Mouse (Mus musculus) kidney, embryonic 16.5 days (tissue): Measurements from ENCODE around the gene Fbxo31. TPM values are rescaled to one million over a fixed set of nuclear protein-coding genes. Genes with fewer than 3 reads are reported as not detected.
A peak's percentile ranks its signal among the peaks of the same experiment; 100 is the strongest.

Experiments used
- ATAC-seq: fragments of 200-750 bp; cut with Nextera tagmentation; 2 replicates; pipeline ENCODE4 v1.8.0; 2017; ENCODE audit warnings: moderate TSS enrichment; ENCODE audit not compliant: low FRiP score, low TSS enrichment
- H3K27ac ChIP-seq: fragments of 300-500 bp; sonication (generic); 2 replicates; pipeline ENCODE4 v1.5.1; 2014; ENCODE audit warnings: low read length
- H3K27me3 ChIP-seq: fragments of 300-500 bp; sonication (generic); 2 replicates; pipeline ENCODE4 v1.6.1; 2014; ENCODE audit warnings: low read length, control low read depth, mixed read lengths; ENCODE audit not compliant: insufficient read depth
- H3K36me3 ChIP-seq: fragments of 300-500 bp; sonication (generic); 2 replicates; pipeline ENCODE4 v1.6.1; 2014; ENCODE audit warnings: low read length, control low read depth, mixed read lengths; ENCODE audit not compliant: insufficient read depth
- H3K4me1 ChIP-seq: fragments of 300-500 bp; sonication (generic); 2 replicates; pipeline ENCODE4 v1.6.1; 2014; ENCODE audit warnings: low read length, control low read depth, mixed read lengths; ENCODE audit not compliant: insufficient read depth
- H3K4me2 ChIP-seq: fragments of 300-500 bp; sonication (generic); replicated peaks from 2 replicates; pipeline ENCODE4 v1.6.1; 2014; ENCODE audit warnings: low read depth, low read length
- H3K4me3 ChIP-seq: fragments of 300-500 bp; sonication (generic); 2 replicates; pipeline ENCODE4 v1.5.1; 2014; ENCODE audit warnings: mild to moderate bottlenecking, low read length
- H3K9ac ChIP-seq: fragments of 300-500 bp; sonication (generic); replicated peaks from 2 replicates; pipeline ENCODE4 v1.6.1; 2014; ENCODE audit warnings: low read length
- H3K9me3 ChIP-seq: fragments of 300-500 bp; sonication (generic); 2 replicates; pipeline ENCODE4 v1.6.1; 2016; ENCODE audit warnings: low read length, control low read depth
- WGBS: fragments of 180-500 bp; shearing (Covaris S2); extraction: QIAGEN DNeasy Blood & Tissue Kit; methylation state at CpG from one replicate; pipeline ENCODE4 v1.1.7; 2014; 5-methylcytosine and 5-hydroxymethylcytosine counted together
- polyA plus RNA-seq: library from polyadenylated mRNA; unstranded; fragments of >200 nt; fragmentation: Nextera tagmentation; extraction: Ambion mirVana; gene quantifications from 2 replicates; pipeline ENCODE4 v1.2.1, GENCODE M21; 2015

Fbxo31 gene
- polyA plus RNA-seq: 14.7 and 16.2 TPM in 2 replicates

DNA sequence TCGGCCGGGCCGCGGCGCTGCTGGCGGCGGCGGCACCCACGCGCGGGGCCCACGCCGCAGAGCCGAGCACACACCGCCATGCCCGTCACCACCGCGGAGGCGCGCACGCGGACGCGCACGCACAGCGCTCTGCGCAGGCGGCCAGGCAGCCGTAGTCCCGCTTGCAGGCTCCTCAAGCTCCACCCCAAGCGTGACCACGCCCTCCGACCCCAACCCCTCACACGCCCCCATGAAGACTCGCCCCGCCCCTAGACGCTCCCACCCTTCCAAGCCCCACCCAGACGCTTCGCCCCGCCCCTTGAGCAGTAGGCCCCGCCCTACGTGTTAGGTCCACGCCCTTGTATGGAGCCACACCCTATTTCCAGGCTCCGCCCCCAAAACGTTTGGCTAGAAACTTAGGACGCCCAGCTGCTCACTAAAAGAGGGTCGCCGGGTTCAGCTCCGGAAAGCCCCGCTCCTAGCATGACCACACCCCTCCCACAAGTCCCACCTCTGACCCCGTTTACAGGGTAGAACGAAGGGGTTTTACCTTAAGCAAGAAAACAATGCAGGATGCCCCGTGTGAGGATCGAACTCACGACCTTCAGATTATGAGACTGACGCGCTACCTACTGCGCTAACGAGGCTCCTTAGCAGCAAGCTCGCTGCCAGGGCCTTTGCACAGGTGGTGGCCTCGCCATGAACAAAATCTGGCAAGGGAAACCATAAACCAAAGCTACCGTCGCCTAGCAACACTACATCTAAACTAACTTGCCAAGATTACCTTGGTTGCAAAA is at the start of gene Fbxo31:
Fbxo31 (minus strand) TSS at position 131 of the 776 bp plus-strand sequence.
- peak within 1 kb of the TSS; percentile 89 for H3K9ac ChIP-seq
- peak within 1 kb of the TSS; percentile 89 for H3K4me2 ChIP-seq
- H3K27me3 ChIP-seq: no peaks in the 10 kb centered on the region
- peak within 1 kb of the TSS; percentile 44; the same call in 1 of the 2 replicates for H3K27ac ChIP-seq
- peaks cover 19% of the 10 kb centered on the region for H3K4me1 ChIP-seq
- H3K9me3 ChIP-seq: no peaks in the 10 kb centered on the region
- peak within 1 kb of the TSS; percentile 93 for H3K4me3 ChIP-seq
- under 1% methylated on average over 47 of the region's 63 CpGs for WGBS
- ATAC-seq: peak; percentile 93
- H3K36me3 ChIP-seq: no peaks in the 10 kb centered on the region

DNA sequence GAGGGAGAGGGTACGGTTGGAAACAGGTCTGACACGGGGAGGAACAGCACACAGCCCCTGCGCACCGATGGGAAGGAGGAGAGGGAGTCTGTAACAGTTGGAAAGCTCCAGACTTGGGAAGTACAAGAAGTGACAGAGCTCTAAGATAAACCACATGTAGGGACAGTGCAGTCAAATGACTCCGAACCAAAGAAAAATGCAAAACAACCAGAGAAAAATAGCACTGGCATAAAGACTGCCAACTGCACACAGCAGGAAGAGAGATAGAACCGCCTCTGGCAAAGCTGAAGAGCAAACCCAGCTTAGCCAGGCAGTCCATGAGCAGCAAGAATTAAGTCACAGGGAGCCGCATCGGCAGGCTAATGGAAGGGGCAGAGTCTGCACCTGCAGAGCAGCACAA is 44.4 kb upstream of the Fbxo31 start:
- no peak for ATAC-seq
- H3K4me1 ChIP-seq: peaks cover 33% of the 10 kb centered on the region
- whole genome bisulfite sequencing: 90% methylated on average over 8 of the region's 8 CpGs
- no peaks in the 10 kb centered on the region for H3K27me3 ChIP-seq
- H3K4me3 ChIP-seq: no peak overlapping the region
- H3K9ac ChIP-seq: no peak overlapping the region
- peaks cover 13% of the 10 kb centered on the region for H3K36me3 ChIP-seq
- H3K27ac ChIP-seq: no peak overlapping the region
- no peaks in the 10 kb centered on the region for H3K9me3 ChIP-seq
- H3K4me2 ChIP-seq: no peak overlapping the region

- Histone ChIP-seq H3K27ac (no peak overlapping the region), H3K9ac (no peak overlapping the region), H3K27me3 (no peaks in the 10 kb centered on the region), H3K9me3 (no peaks in the 10 kb centered on the region), H3K4me2 (no peak overlapping the region), H3K36me3 (peaks cover 14% of the 10 kb centered on the region; the same call in 1 of the 2 replicates), H3K4me1 (peaks cover 35% of the 10 kb centered on the region), H3K4me3 (no peak overlapping the region)
- 60% methylated on average over 1 of the region's 1 CpGs for WGBS
- no peak for ATAC-seq
These were observed 43.3 kb upstream of the Fbxo31 start for GRCm38 (mm10) chr8:121621879-121622278.

DNA sequence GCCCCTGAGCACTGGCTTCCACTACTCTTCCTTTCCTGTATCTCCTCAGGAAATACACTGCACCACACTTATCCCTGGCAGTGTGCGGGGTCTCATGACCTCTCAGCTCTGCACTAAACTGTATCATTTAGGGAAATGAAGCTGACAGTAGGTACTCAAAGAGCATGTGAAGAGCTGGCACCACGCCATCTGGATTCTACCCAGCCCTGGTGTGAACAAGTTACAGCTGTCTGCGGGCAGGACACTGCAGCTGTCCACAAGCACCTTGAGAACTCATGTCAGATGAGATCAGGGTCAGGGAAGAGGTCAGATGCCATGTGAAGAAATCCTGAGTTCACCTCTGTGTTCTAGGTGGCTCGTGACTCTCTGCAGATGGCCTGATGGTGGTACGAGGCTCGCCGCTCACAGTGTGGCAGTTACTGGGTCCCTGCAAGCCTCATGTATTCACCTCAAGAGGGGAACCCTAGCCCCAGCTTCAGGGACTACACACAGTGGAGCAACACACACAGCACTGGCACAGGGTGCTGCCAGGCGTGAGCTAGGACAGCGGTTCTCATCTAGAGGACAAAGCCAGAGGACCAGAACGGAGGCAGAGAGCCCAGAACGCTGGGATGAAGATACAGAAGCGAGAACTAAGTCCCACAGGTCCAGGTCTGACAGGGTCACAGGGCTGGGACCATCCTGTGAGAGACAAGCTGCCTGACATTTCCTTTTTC is 42.4 kb upstream of the Fbxo31 start:
- WGBS: 73% methylated on average over 12 of the region's 12 CpGs
- Histone ChIP-seq H3K36me3 (peaks cover 18% of the 10 kb centered on the region; the same call in 1 of the 2 replicates), H3K4me3 (no peak overlapping the region), H3K4me1 (peaks cover 35% of the 10 kb centered on the region), H3K9ac (no peak overlapping the region), H3K27ac (peak overlapping the region; percentile 75; the same call in 1 of the 2 replicates), H3K9me3 (no peaks in the 10 kb centered on the region), H3K4me2 (no peak overlapping the region), H3K27me3 (no peaks in the 10 kb centered on the region)
- ATAC-seq: 0 out of 2 replicates have a peak, but pooled peaks have one; percentile 2

DNA sequence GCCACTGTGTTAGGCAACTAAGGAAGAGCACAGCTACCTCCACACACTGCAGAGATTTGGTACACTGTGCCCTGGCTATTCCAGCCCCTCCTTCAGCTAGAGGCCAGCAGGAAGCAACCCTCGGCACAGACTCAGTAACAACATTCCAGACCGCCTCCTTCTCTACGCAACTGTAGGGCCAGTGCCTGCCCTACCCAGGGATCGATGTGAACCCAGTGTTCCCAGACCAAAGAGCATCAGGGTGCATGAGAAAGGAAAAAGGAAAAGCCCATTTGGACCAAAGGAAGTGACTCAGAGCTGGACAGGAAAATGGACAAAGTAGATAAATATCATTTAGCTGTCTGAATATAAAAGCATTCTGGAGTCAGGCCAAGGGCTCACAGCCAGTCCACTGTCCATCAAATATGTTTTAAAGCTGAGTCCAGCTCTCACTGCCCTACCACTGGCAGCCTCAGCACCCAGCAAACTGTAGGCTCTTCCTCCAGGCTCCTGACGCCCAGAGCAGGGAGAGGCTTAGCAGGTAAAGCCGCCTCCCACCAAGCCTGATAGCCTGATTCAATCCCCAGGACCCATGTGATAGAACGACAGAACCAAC is 40.9 kb upstream of the Fbxo31 start:
- peak; percentile 85 for ATAC-seq
- peaks cover 29% of the 10 kb centered on the region; the same call in 1 of the 2 replicates for H3K36me3 ChIP-seq
- H3K4me3 ChIP-seq: no peak overlapping the region
- 40% methylated on average over 7 of the region's 7 CpGs for WGBS
- peak overlapping the region; percentile 85 for H3K27ac ChIP-seq
- H3K4me2 ChIP-seq: no peak overlapping the region; the same call in 1 of the 2 replicates
- no peaks in the 10 kb centered on the region for H3K9me3 ChIP-seq
- no peaks in the 10 kb centered on the region for H3K27me3 ChIP-seq
- no peak overlapping the region for H3K9ac ChIP-seq
- H3K4me1 ChIP-seq: peaks cover 35% of the 10 kb centered on the region

- peaks cover 6% of the 10 kb centered on the region for H3K4me1 ChIP-seq
- no peak overlapping the region for H3K4me2 ChIP-seq
- no peak overlapping the region for H3K9ac ChIP-seq
- H3K27ac ChIP-seq: no peak overlapping the region
- H3K4me3 ChIP-seq: no peak overlapping the region
- ATAC-seq: no peak
- H3K36me3 ChIP-seq: peaks cover 58% of the 10 kb centered on the region
- no peaks in the 10 kb centered on the region for H3K9me3 ChIP-seq
- H3K27me3 ChIP-seq: no peaks in the 10 kb centered on the region
These were observed 34.8 kb upstream of the Fbxo31 start for GRCm38 (mm10) chr8:121613419-121613818.

- Histone ChIP-seq H3K4me1 (no peaks in the 10 kb centered on the region), H3K27ac (no peak overlapping the region), H3K27me3 (no peaks in the 10 kb centered on the region), H3K36me3 (peaks cover 66% of the 10 kb centered on the region), H3K4me2 (no peak overlapping the region), H3K4me3 (no peak overlapping the region), H3K9me3 (no peaks in the 10 kb centered on the region), H3K9ac (no peak overlapping the region)
- ATAC-seq: no peak
- 96% methylated on average over 11 of the region's 11 CpGs for WGBS
These were observed 31.3 kb upstream of the Fbxo31 start for GRCm38 (mm10) chr8:121609916-121610315.

DNA sequence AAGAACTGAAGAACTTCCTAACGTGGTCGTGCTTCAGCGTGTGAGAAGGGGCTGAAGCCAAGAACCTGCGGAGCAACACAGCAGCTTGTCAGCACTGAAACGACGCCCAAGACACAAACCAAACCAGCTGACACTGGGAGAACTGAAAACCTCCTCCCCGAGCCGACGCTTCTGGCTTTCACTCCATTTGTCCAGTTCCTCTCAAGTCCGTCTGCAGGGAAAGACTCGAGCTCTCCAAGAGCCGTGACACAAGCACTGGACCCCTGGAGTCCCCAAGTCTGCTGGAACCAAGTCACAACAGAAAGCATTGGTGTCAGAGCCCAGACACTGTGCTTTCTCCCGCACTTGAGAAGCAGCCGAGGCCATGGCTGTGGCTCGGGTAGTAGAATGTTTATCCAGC is 30.6 kb upstream of the Fbxo31 start:
- H3K36me3 ChIP-seq: peaks cover 73% of the 10 kb centered on the region
- H3K9ac ChIP-seq: no peak overlapping the region
- H3K4me1 ChIP-seq: no peaks in the 10 kb centered on the region
- no peak overlapping the region for H3K4me2 ChIP-seq
- no peaks in the 10 kb centered on the region for H3K9me3 ChIP-seq
- H3K4me3 ChIP-seq: no peak overlapping the region
- ATAC-seq: no peak
- WGBS: 86% methylated on average over 15 of the region's 15 CpGs
- H3K27ac ChIP-seq: no peak overlapping the region
- no peaks in the 10 kb centered on the region for H3K27me3 ChIP-seq

DNA sequence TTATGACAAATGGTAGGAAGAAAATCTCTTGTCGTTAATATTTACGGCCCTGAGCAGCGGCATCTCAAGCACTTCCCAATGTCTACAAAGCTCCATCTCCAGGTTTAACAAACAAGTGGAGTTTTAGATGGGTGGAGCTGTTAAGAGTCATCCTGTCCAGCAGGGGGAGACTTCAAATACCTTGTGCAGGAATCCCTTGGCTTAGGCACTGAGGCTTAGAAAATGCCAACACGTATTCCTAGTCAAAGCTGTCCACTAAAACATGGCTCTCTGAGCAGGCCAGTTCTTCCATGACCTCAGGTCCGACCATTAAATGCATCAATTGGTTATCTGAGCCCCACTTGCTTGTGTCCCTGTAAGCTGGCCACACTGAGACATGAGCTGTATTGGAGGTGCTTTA is 29.1 kb upstream of the Fbxo31 start:
- no peaks in the 10 kb centered on the region for H3K4me1 ChIP-seq
- H3K9me3 ChIP-seq: no peaks in the 10 kb centered on the region
- H3K27me3 ChIP-seq: no peaks in the 10 kb centered on the region
- peaks cover 85% of the 10 kb centered on the region for H3K36me3 ChIP-seq
- WGBS: 85% methylated on average over 5 of the region's 5 CpGs
- no peak overlapping the region for H3K27ac ChIP-seq
- no peak overlapping the region for H3K4me2 ChIP-seq
- H3K4me3 ChIP-seq: no peak overlapping the region
- no peak for ATAC-seq
- no peak overlapping the region for H3K9ac ChIP-seq
